Mouse (Mus musculus) liver, embryonic 14.5 days (tissue): ENCODE measurements around the gene Sf3b3.

Experiments
- CTCF ChIP-seq: IDR thresholded peaks from 2 replicates; pipeline ENCODE4 v1.5.1; 2016; ENCODE audit warnings: antibody characterized with exemption, low read depth, control low read depth
- EP300 ChIP-seq: IDR thresholded peaks from 2 replicates; pipeline ENCODE4 v1.6.1; 2016; ENCODE audit warnings: antibody characterized with exemption, low read depth

- TF ChIP-seq EP300 (no peak), CTCF (no peak)
Observed at GRCm38 (mm10) chr8:110793511-110793910, 53.1 kb downstream of the Sf3b3 start.
